Mouse (Mus musculus): ENCODE measurements around the gene Nfkbie. TPM values are rescaled to one million over a fixed set of nuclear protein-coding genes. Genes with fewer than 3 reads are reported as not detected.

Gene Nfkbie
- total RNA-seq, 2 experiments from 2014 or later: 0.64 to 0.79 TPM

GRCm38 (mm10) chr17:45612008-45612407 lies 56.5 kb downstream of the Nfkbie start:
- intact Hi-C loops (cut with DNase I): no loop called here
- DNase-seq: no peak

Other genes with a start within 250 kb of the Nfkbie start
- gene Cdc5l, start 122.0 kb upstream of the Nfkbie start, total RNA-seq (2021): 10 to 100 TPM; 31.4 to 35.0 TPM
- not detected for gene Spats1, start 80.3 kb upstream of the Nfkbie start, total RNA-seq (2021)
- 10 to 100 TPM; 13.7 to 14.9 TPM for gene Aars2, start 48.9 kb upstream of the Nfkbie start, total RNA-seq (2021)
- gene Tcte1, start 32.3 kb upstream of the Nfkbie start, total RNA-seq (2021): not detected
- gene Tmem151b, start 6.0 kb upstream of the Nfkbie start, total RNA-seq (2021): under 1 TPM in 1 of 2 experiments, not detected in 1; 0.13 TPM
- 10 to 100 TPM; 17.3 to 21.4 TPM for gene Slc35b2, start 8.2 kb downstream of the Nfkbie start, total RNA-seq (2021)
- gene Hsp90ab1, start 17.6 kb downstream of the Nfkbie start, total RNA-seq (2021): 100 to 1,000 TPM; 866 to 924 TPM
- 10 to 100 TPM; 30.3 to 35.8 TPM for gene Slc29a1, start 43.9 kb downstream of the Nfkbie start, total RNA-seq (2021)
- gene Mymx, start 46.4 kb downstream of the Nfkbie start, total RNA-seq (2021): 1 to 10 TPM in 1 of 2 experiments, under 1 TPM in 1; 0.33 to 1.2 TPM
- under 1 TPM; 0.10 to 0.27 TPM for gene Capn11, start 103.6 kb downstream of the Nfkbie start, total RNA-seq (2021)
- 100 to 1,000 TPM; 103 to 107 TPM for gene Mrpl14, start 130.6 kb downstream of the Nfkbie start, total RNA-seq (2021)
- 10 to 100 TPM; 67.8 to 70.0 TPM for gene Tmem63b, start 131.2 kb downstream of the Nfkbie start, total RNA-seq (2021)
- not detected for gene 1600014C23Rik, start 178.1 kb downstream of the Nfkbie start, total RNA-seq (2021)